Mouse (Mus musculus): ENCODE data around the gene Dgki. TPM values are rescaled to one million over a fixed set of nuclear protein-coding genes. Genes with fewer than 3 reads are reported as not detected.

The Dgki gene
- polyA plus RNA-seq, 1 experiment from 2014 or later: 5.9 TPM

GRCm38 (mm10) chr6:36818281-36819018, 481.5 kb downstream of the Dgki start:
- no peaks in the 10 kb centered on the region for H3K36me3 ChIP-seq
- H3K27ac ChIP-seq: 0 out of 2 replicates have a peak overlapping the region, but pooled peaks have one; percentile 59
- WGBS: 65% methylated on average over 4 of the region's 4 CpGs
- peaks cover 6% of the 10 kb centered on the region for H3K4me1 ChIP-seq (replicated peaks)
- H3K4me2 ChIP-seq: no peak overlapping the region
- H3K27me3 ChIP-seq: no peaks in the 10 kb centered on the region
- no peak overlapping the region for H3K4me3 ChIP-seq
- H3K9me3 ChIP-seq: no peaks in the 10 kb centered on the region
- H3K9ac ChIP-seq: no peak overlapping the region
- ATAC-seq (ENCODE audit: low FRiP score): no peak

- 93% methylated on average over 3 of the region's 3 CpGs for WGBS
These were observed 483.3 kb downstream of the Dgki start for GRCm38 (mm10) chr6:36816666-36817065.

GRCm38 (mm10) chr6:36815992-36816391, 484.0 kb downstream of the Dgki start:
- Histone ChIP-seq H3K27me3 (no peaks in the 10 kb centered on the region), H3K9ac (no peak overlapping the region), H3K36me3 (no peaks in the 10 kb centered on the region), H3K4me2 (no peak overlapping the region), H3K4me1 (replicated peaks) (peaks cover 9% of the 10 kb centered on the region), H3K27ac (no peak overlapping the region), H3K9me3 (no peaks in the 10 kb centered on the region), H3K4me3 (no peak overlapping the region)
- 83% methylated on average over 2 of the region's 2 CpGs for WGBS
- no peak for ATAC-seq (ENCODE audit: low FRiP score)

More at GRCm38 (mm10) chr6:36816666-36817065, 483.3 kb downstream of the Dgki start:
- Histone ChIP-seq H3K27me3 (no peaks in the 10 kb centered on the region), H3K4me1 (replicated peaks) (peaks cover 6% of the 10 kb centered on the region), H3K36me3 (no peaks in the 10 kb centered on the region), H3K27ac (no peak overlapping the region), H3K4me2 (no peak overlapping the region), H3K4me3 (no peak overlapping the region), H3K9ac (no peak overlapping the region), H3K9me3 (no peaks in the 10 kb centered on the region)
- ATAC-seq (ENCODE audit: low FRiP score): no peak

- H3K4me2 ChIP-seq: no peak overlapping the region
- no peak for ATAC-seq (ENCODE audit: low FRiP score)
- peaks cover 27% of the 10 kb centered on the region for H3K4me1 ChIP-seq (replicated peaks)
- H3K9me3 ChIP-seq: no peaks in the 10 kb centered on the region
- no peak overlapping the region for H3K9ac ChIP-seq
- H3K36me3 ChIP-seq: no peaks in the 10 kb centered on the region
- H3K27ac ChIP-seq: no peak overlapping the region
- 76% methylated on average over 7 of the region's 7 CpGs for WGBS
- no peaks in the 10 kb centered on the region for H3K27me3 ChIP-seq
- H3K4me3 ChIP-seq: no peak overlapping the region
These were observed 487.1 kb downstream of the Dgki start for GRCm38 (mm10) chr6:36812666-36813515.

- H3K4me2 ChIP-seq: peak overlapping the region; percentile 69
- peak; percentile 38 for ATAC-seq (ENCODE audit: low FRiP score)
- H3K27ac ChIP-seq: peak overlapping the region; percentile 93
- peaks cover 6% of the 10 kb centered on the region; the same call in 1 of the 2 replicates for H3K36me3 ChIP-seq
- peak overlapping the region; percentile 89 for H3K9ac ChIP-seq
- H3K4me1 ChIP-seq (replicated peaks): peaks cover 39% of the 10 kb centered on the region
- no peaks in the 10 kb centered on the region for H3K9me3 ChIP-seq
- H3K4me3 ChIP-seq: peak overlapping the region; percentile 72
- no peaks in the 10 kb centered on the region for H3K27me3 ChIP-seq
- 9% methylated on average over 5 of the region's 5 CpGs for WGBS
These were observed 489.5 kb downstream of the Dgki start for GRCm38 (mm10) chr6:36810448-36810847.

GRCm38 (mm10) chr6:36809747-36810285, 490.2 kb downstream of the Dgki start, which contains the start of gene Ptn:
Gene Ptn (minus strand): TSS chr6:36810220.
- Histone ChIP-seq H3K9ac (peak within 1 kb of the TSS; percentile 89), H3K27me3 (no peaks in the 10 kb centered on the region), H3K4me1 (replicated peaks) (peaks cover 40% of the 10 kb centered on the region), H3K4me3 (peak within 1 kb of the TSS; percentile 72), H3K27ac (peak within 1 kb of the TSS; percentile 93), H3K36me3 (peaks cover 6% of the 10 kb centered on the region; the same call in 1 of the 2 replicates), H3K4me2 (peak within 1 kb of the TSS; percentile 69), H3K9me3 (no peaks in the 10 kb centered on the region)
- peak; percentile 80 for ATAC-seq (ENCODE audit: low FRiP score)
- under 1% methylated on average over 15 of the region's 15 CpGs for WGBS

- 5% methylated on average over 7 of the region's 7 CpGs for WGBS
- Histone ChIP-seq H3K9me3 (no peaks in the 10 kb centered on the region), H3K4me2 (peak overlapping the region; percentile 69), H3K27ac (peak overlapping the region; percentile 93), H3K36me3 (peaks cover 6% of the 10 kb centered on the region; the same call in 1 of the 2 replicates), H3K9ac (peak overlapping the region; percentile 89), H3K4me3 (peak overlapping the region; percentile 72), H3K27me3 (no peaks in the 10 kb centered on the region), H3K4me1 (replicated peaks) (peaks cover 40% of the 10 kb centered on the region)
- peak; percentile 55 for ATAC-seq (ENCODE audit: low FRiP score)
These were observed 490.7 kb downstream of the Dgki start for GRCm38 (mm10) chr6:36809311-36809726.

- peak overlapping the region; percentile 69 for H3K4me2 ChIP-seq
- no peak for ATAC-seq (ENCODE audit: low FRiP score)
- 18% methylated on average over 7 of the region's 7 CpGs for WGBS
- H3K27me3 ChIP-seq: no peaks in the 10 kb centered on the region
- peak overlapping the region; percentile 89 for H3K9ac ChIP-seq
- H3K27ac ChIP-seq: peak overlapping the region; percentile 93
- peaks cover 6% of the 10 kb centered on the region; the same call in 1 of the 2 replicates for H3K36me3 ChIP-seq
- peak overlapping the region; percentile 72 for H3K4me3 ChIP-seq
- H3K4me1 ChIP-seq (replicated peaks): peaks cover 40% of the 10 kb centered on the region
- no peaks in the 10 kb centered on the region for H3K9me3 ChIP-seq
These were observed 491.5 kb downstream of the Dgki start for GRCm38 (mm10) chr6:36808306-36809058.

GRCm38 (mm10) chr6:36806906-36807305, 493.1 kb downstream of the Dgki start:
- Histone ChIP-seq H3K9ac (peak overlapping the region; percentile 26; the same call in 1 of the 2 replicates), H3K9me3 (no peaks in the 10 kb centered on the region), H3K4me1 (replicated peaks) (peaks cover 40% of the 10 kb centered on the region), H3K27ac (no peak overlapping the region), H3K4me3 (peak overlapping the region; percentile 72), H3K36me3 (peaks cover 6% of the 10 kb centered on the region; the same call in 1 of the 2 replicates), H3K27me3 (no peaks in the 10 kb centered on the region), H3K4me2 (peak overlapping the region; percentile 69)
- no peak for ATAC-seq (ENCODE audit: low FRiP score)
- WGBS: 71% methylated on average over 6 of the region's 6 CpGs

- WGBS: 68% methylated on average over 5 of the region's 5 CpGs
- 0 out of 2 replicates have a peak overlapping the region, but pooled peaks have one; percentile 4 for H3K27ac ChIP-seq
- no peaks in the 10 kb centered on the region for H3K36me3 ChIP-seq
- no peaks in the 10 kb centered on the region for H3K27me3 ChIP-seq
- no peaks in the 10 kb centered on the region for H3K9me3 ChIP-seq
- H3K4me2 ChIP-seq: no peak overlapping the region
- H3K4me1 ChIP-seq (replicated peaks): peaks cover 29% of the 10 kb centered on the region
- no peak for ATAC-seq (ENCODE audit: low FRiP score)
- H3K9ac ChIP-seq: no peak overlapping the region
- H3K4me3 ChIP-seq: no peak overlapping the region
These were observed 499.6 kb downstream of the Dgki start for GRCm38 (mm10) chr6:36800309-36800946.

GRCm38 (mm10) chr6:36797066-36797655, 502.8 kb downstream of the Dgki start:
- Histone ChIP-seq H3K9me3 (no peaks in the 10 kb centered on the region), H3K27ac (peak overlapping the region; percentile 80), H3K4me1 (replicated peaks) (peaks cover 33% of the 10 kb centered on the region), H3K4me3 (no peak overlapping the region), H3K4me2 (0 out of 2 replicates have a peak overlapping the region, but pooled peaks have one; percentile 7), H3K27me3 (no peaks in the 10 kb centered on the region), H3K9ac (no peak overlapping the region), H3K36me3 (no peaks in the 10 kb centered on the region)
- 17% methylated on average over 3 of the region's 3 CpGs for WGBS
- peak; percentile 80 for ATAC-seq (ENCODE audit: low FRiP score)
